Mouse (Mus musculus) thymus, adult 2 months (tissue): ENCODE data around the gene Grm3.

Experiments
- CTCF ChIP-seq: fragments of 200-500 bp; IDR thresholded peaks from 2 replicates; pipeline ENCODE4 v1.5.1; 2012; ENCODE audit warnings: mild to moderate bottlenecking, control low read depth, low read length, moderate library complexity, borderline replicate concordance; ENCODE audit not compliant: control insufficient read depth, poor library complexity, insufficient read depth; ENCODE audit errors: extremely low read depth
- POLR2A ChIP-seq: fragments of 200-500 bp; IDR thresholded peaks from 2 replicates; pipeline ENCODE4 v1.6.1; 2012; ENCODE audit warnings: mild to moderate bottlenecking, low read length, control low read depth, moderate library complexity; ENCODE audit not compliant: control insufficient read depth, poor library complexity, insufficient read depth; ENCODE audit errors: extremely low read depth

DNA sequence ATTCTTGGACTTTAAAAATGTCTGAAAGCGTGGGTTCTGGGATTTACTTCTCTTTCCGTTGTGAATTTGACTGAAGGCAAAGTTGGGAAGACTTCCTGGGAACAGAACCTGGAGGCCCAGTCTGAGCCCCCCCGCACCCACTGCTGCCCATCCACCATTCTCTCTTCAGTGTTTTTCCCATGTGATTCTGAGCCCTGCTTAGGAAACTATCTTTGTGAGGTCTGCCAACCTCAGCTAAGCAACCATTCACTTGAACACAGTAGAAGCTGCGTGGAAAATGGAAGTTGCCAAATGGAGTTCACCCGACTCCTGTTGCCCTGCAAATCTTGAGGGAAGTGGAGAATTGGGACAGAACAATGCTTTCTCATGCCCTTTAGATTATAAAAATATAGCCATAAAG is 8.7 kb downstream of the Grm3 start:
- TF ChIP-seq POLR2A (no peak), CTCF (no peak)
